ENCODE assay signal across 28 mouse cellular contexts in genomic region chr6:21527489-21528074, GRCm38 (mm10).
DNase-seq lines count a peak whose midpoint lies in the region; ATAC-seq and TF ChIP-seq lines count a peak whose summit lies in the region.
"Had no signal": no experiment of that assay in that cellular context is flagged by ENCODE, and none has a peak within 500 bp of the region (broad histone marks: within the 10 kb centered on the region; RNA-seq: fewer than 3 reads in every experiment).

No protein-coding gene starts in this region.

- no peak for ATAC-seq in limb, embryonic 11.5 days (ENCODE audit: insufficient number of reproducible peaks, low FRiP score, low TSS enrichment, low read depth)
- ATAC-seq in limb, embryonic 14.5 days (ENCODE audit: low FRiP score, low read depth), result peak; percentile 72
- ATAC-seq: activated CD4-positive, CD25-positive, alpha-beta regulatory T cell, adult 4 months; CD4-positive, CD25-positive, alpha-beta regulatory T cell, adult 4 months; forebrain, embryonic 14.5 days; forebrain, postnatal 0 days; hindbrain, postnatal 0 days; intestine, postnatal 0 days had no signal

- H3K4me2 ChIP-seq in limb, embryonic 11.5 days (ENCODE audit: low read depth, severe bottlenecking), result no peak overlapping the region
- no peak overlapping the region for H3K4me2 ChIP-seq in limb, embryonic 14.5 days (replicated peaks; ENCODE audit: low read depth, low read length, severe bottlenecking)
- H3K4me2 ChIP-seq: embryonic facial prominence, embryonic 12.5 days; heart, embryonic 13.5 days; hindbrain, embryonic 14.5 days had no signal

- H3K4me1 ChIP-seq in limb, embryonic 11.5 days (ENCODE audit: control insufficient read depth, insufficient read depth, low read length), result no peaks in the 10 kb centered on the region
- peaks cover 16% of the 10 kb centered on the region for H3K4me1 ChIP-seq in limb, embryonic 10.5 days
- H3K4me1 ChIP-seq in limb, embryonic 14.5 days (ENCODE audit: control insufficient read depth, insufficient read depth, low read length), result peaks cover 4% of the 10 kb centered on the region; the same call in 1 of the 2 replicates
- H3K4me1 ChIP-seq: embryonic facial prominence, embryonic 12.5 days; forebrain, embryonic 10.5 days; heart, embryonic 10.5 days; heart, embryonic 13.5 days had no signal

- no peaks in the 10 kb centered on the region for H3K36me3 ChIP-seq in limb, embryonic 11.5 days (ENCODE audit: control insufficient read depth, insufficient read depth, low read length)
- no peaks in the 10 kb centered on the region for H3K36me3 ChIP-seq in limb, embryonic 10.5 days
- no peaks in the 10 kb centered on the region for H3K36me3 ChIP-seq in limb, embryonic 14.5 days (ENCODE audit: control insufficient read depth, insufficient read depth, low read length)
- H3K36me3 ChIP-seq: embryonic facial prominence, embryonic 12.5 days; forebrain, embryonic 10.5 days; heart, embryonic 10.5 days; heart, embryonic 13.5 days had no signal

- peak; percentile 22 for DNase-seq in limb, embryonic 11.5 days (ENCODE audit: low spot score)
- no peak for DNase-seq in limb, embryonic 10.5 days (ENCODE audit: low spot score)
- peak; percentile 62 for DNase-seq in forelimb bud, embryonic 11.5 days (ENCODE audit: low read depth, low spot score)
- peak; percentile 64 for DNase-seq in limb, embryonic 14.5 days (ENCODE audit: low spot score)
- no peak for DNase-seq in gastrocnemius, adult 18-20 months (ENCODE audit: low spot score)
- no peak for DNase-seq in MN1 (ENCODE audit: low spot score)
- DNase-seq in thymus, adult 18-20 months, result no peak
- DNase-seq: adrenal gland, postnatal 10 days; adrenal gland, postnatal 36 days; cerebellum, adult 18-20 months; cerebellum, adult 9-10 months; cerebellum, postnatal 14 days; forebrain, postnatal 0 days; gastrocnemius, postnatal 10 days; gastrocnemius, postnatal 36 days; heart, adult 2 months; heart, postnatal 14 days; heart, postnatal 4 days had no signal

- no peak overlapping the region for H3K4me3 ChIP-seq in limb, embryonic 11.5 days (ENCODE audit: low read depth, low read length)
- H3K4me3 ChIP-seq in limb, embryonic 10.5 days, result no peak overlapping the region
- no peak overlapping the region for H3K4me3 ChIP-seq in limb, embryonic 14.5 days (replicated peaks; ENCODE audit: low read length)
- H3K4me3 ChIP-seq: embryonic facial prominence, embryonic 12.5 days; forebrain, embryonic 10.5 days; heart, adult 2 months; heart, embryonic 10.5 days; heart, embryonic 13.5 days had no signal

- no peak overlapping the region for H3K9ac ChIP-seq in limb, embryonic 11.5 days (ENCODE audit: low read length)
- H3K9ac ChIP-seq in limb, embryonic 14.5 days (ENCODE audit: low read depth, low read length, severe bottlenecking), result no peak overlapping the region
- H3K9ac ChIP-seq: embryonic facial prominence, embryonic 12.5 days; forebrain, postnatal 0 days; heart, embryonic 13.5 days; hindbrain, embryonic 14.5 days had no signal

- H3K27ac ChIP-seq in limb, embryonic 11.5 days (replicated peaks; ENCODE audit: low read depth, low read length), result no peak overlapping the region
- H3K27ac ChIP-seq in limb, embryonic 10.5 days, result no peak overlapping the region
- no peak overlapping the region for H3K27ac ChIP-seq in limb, embryonic 14.5 days (replicated peaks; ENCODE audit: low read depth, low read length)
- H3K27ac ChIP-seq: embryonic facial prominence, embryonic 12.5 days; forebrain, embryonic 10.5 days; heart, adult 2 months; heart, embryonic 10.5 days; heart, embryonic 13.5 days; hindbrain, embryonic 14.5 days; hindbrain, postnatal 0 days had no signal

- H3K27me3 ChIP-seq in limb, embryonic 11.5 days (ENCODE audit: control insufficient read depth, insufficient read depth, low read length), result no peaks in the 10 kb centered on the region
- no peaks in the 10 kb centered on the region for H3K27me3 ChIP-seq in limb, embryonic 10.5 days (ENCODE audit: low read depth, poor library complexity, severe bottlenecking)
- no peaks in the 10 kb centered on the region for H3K27me3 ChIP-seq in limb, embryonic 14.5 days (ENCODE audit: control insufficient read depth, insufficient read depth, low read length)
- H3K27me3 ChIP-seq: embryonic facial prominence, embryonic 12.5 days; heart, embryonic 13.5 days had no signal

- TF ChIP-seq POLR2A in limb, embryonic 14.5 days (IDR thresholded peaks at IDR 0.05; ENCODE audit: borderline replicate concordance, extremely low read depth, insufficient read depth, insufficient read length), result no peak

- 40% methylated on average over 1 of the region's 1 CpGs for WGBS in limb, embryonic 11.5 days
- WGBS in limb, embryonic 10.5 days, result 69% methylated on average over 1 of the region's 1 CpGs
- 32% methylated on average over 1 of the region's 1 CpGs for WGBS in limb, embryonic 14.5 days

- no peaks in the 10 kb centered on the region for H3K9me3 ChIP-seq in limb, embryonic 11.5 days (ENCODE audit: control insufficient read depth, low read length)
- H3K9me3 ChIP-seq in limb, embryonic 10.5 days (replicated peaks), result no peaks in the 10 kb centered on the region
- H3K9me3 ChIP-seq in limb, embryonic 14.5 days (ENCODE audit: control insufficient read depth, low read length), result no peaks in the 10 kb centered on the region
- H3K9me3 ChIP-seq: embryonic facial prominence, embryonic 12.5 days; forebrain, embryonic 10.5 days; heart, embryonic 10.5 days; heart, embryonic 13.5 days had no signal

Comparison
In these comparisons a context has a peak if more than half of its experiments do, and no peak if none do; other contexts are left out.
1. DNase-seq: peak in limb, embryonic 11.5 days (single experiment), forelimb bud, embryonic 11.5 days (single experiment) and limb, embryonic 14.5 days (single experiment); none in limb, embryonic 10.5 days (single experiment), gastrocnemius, adult 18-20 months (single experiment), MN1 (single experiment) and thymus, adult 18-20 months (0 of 2).